Mouse (Mus musculus): ENCODE results near the gene Klhdc8b.

The Klhdc8b gene

GRCm38 (mm10) chr9:108483051-108483790 is 21.8 kb upstream of the Klhdc8b start:
- in situ Hi-C loops (cut with MboI; ENCODE audit: unreplicated experiment in 2 of 2): no loop called here

GRCm38 (mm10) chr9:108481520-108482210 is 20.3 kb upstream of the Klhdc8b start:
- in situ Hi-C loops (cut with MboI; ENCODE audit: unreplicated experiment in 2 of 2): no loop called here

- in situ Hi-C loops (cut with MboI; ENCODE audit: unreplicated experiment in 2 of 2): no loop called here
These were observed 19.6 kb upstream of the Klhdc8b start for GRCm38 (mm10) chr9:108480813-108481519.

- in situ Hi-C loops (cut with MboI; ENCODE audit: unreplicated experiment in 2 of 2): no loop called here
These were observed 18.5 kb upstream of the Klhdc8b start, which contains the start of gene Lamb2 for GRCm38 (mm10) chr9:108479721-108480351. Lamb2 (plus strand) TSS chr9:108479736.

- in situ Hi-C loops (cut with MboI; ENCODE audit: unreplicated experiment in 2 of 2): no loop called here
These were observed 17.9 kb upstream of the Klhdc8b start for GRCm38 (mm10) chr9:108479241-108479640.

GRCm38 (mm10) chr9:108478638-108479156 is 17.3 kb upstream of the Klhdc8b start:
- in situ Hi-C loops (cut with MboI; ENCODE audit: unreplicated experiment in 2 of 2): no loop called here

- in situ Hi-C loops (cut with MboI; ENCODE audit: unreplicated experiment in 2 of 2): no loop called here
These were observed 13.1 kb upstream of the Klhdc8b start for GRCm38 (mm10) chr9:108474528-108474927.

- in situ Hi-C loops (cut with MboI; ENCODE audit: unreplicated experiment in 2 of 2): no loop called here
These were observed 8.5 kb upstream of the Klhdc8b start for GRCm38 (mm10) chr9:108469845-108470244.

GRCm38 (mm10) chr9:108469430-108469829 is 8.0 kb upstream of the Klhdc8b start:
- in situ Hi-C loops (cut with MboI; ENCODE audit: unreplicated experiment in 2 of 2): no loop called here

- in situ Hi-C loops (cut with MboI; ENCODE audit: unreplicated experiment in 2 of 2): no loop called here
These were observed 4.8 kb upstream of the Klhdc8b start for GRCm38 (mm10) chr9:108466219-108466618.

- in situ Hi-C loops (cut with MboI; ENCODE audit: unreplicated experiment in 2 of 2): no loop called here
These were observed 2.3 kb upstream of the Klhdc8b start for GRCm38 (mm10) chr9:108463713-108464112.

GRCm38 (mm10) chr9:108462192-108462591 is 811 bp upstream of the Klhdc8b start:
- in situ Hi-C loops (cut with MboI; ENCODE audit: unreplicated experiment in 2 of 2): no loop called here

GRCm38 (mm10) chr9:108461675-108462074 is 294 bp upstream of the Klhdc8b start:
- in situ Hi-C loops (cut with MboI; ENCODE audit: unreplicated experiment in 2 of 2): no loop called here

GRCm38 (mm10) chr9:108460319-108461178 is 832 bp downstream of the Klhdc8b start, which contains the start of gene Ccdc71:
Ccdc71 (plus strand) TSS chr9:108460527.
- in situ Hi-C loops (cut with MboI; ENCODE audit: unreplicated experiment in 2 of 2): no loop called here

- in situ Hi-C loops (cut with MboI; ENCODE audit: unreplicated experiment in 2 of 2): no loop called here
These were observed 1.5 kb downstream of the Klhdc8b start for GRCm38 (mm10) chr9:108459939-108460318.

GRCm38 (mm10) chr9:108456953-108457352 is 4.4 kb downstream of the Klhdc8b start:
- in situ Hi-C loops (cut with MboI; ENCODE audit: unreplicated experiment in 2 of 2): no loop called here

- in situ Hi-C loops (cut with MboI; ENCODE audit: unreplicated experiment in 2 of 2): no loop called here
These were observed 5.4 kb downstream of the Klhdc8b start for GRCm38 (mm10) chr9:108455747-108456571.

- in situ Hi-C loops (cut with MboI; ENCODE audit: unreplicated experiment in 2 of 2): no loop called here
These were observed 7.0 kb downstream of the Klhdc8b start for GRCm38 (mm10) chr9:108454429-108454828.

GRCm38 (mm10) chr9:108453458-108453857 is 7.9 kb downstream of the Klhdc8b start:
- in situ Hi-C loops (cut with MboI; ENCODE audit: unreplicated experiment in 2 of 2): no loop called here
